Mouse (Mus musculus) urinary bladder, postnatal 25 days (tissue): Measurements from ENCODE around the gene Efs.
"Not testable (repeated sequence)": the region's sequence is repeated elsewhere in the genome, so short reads cannot be mapped to it uniquely, and the experiment has no call there.

ENCODE experiments used
- DNase-seq: peaks from one replicate; pipeline ENCODE4 v3.0.0; 2022; ENCODE audit warnings: low spot score

Gene Efs

DNA sequence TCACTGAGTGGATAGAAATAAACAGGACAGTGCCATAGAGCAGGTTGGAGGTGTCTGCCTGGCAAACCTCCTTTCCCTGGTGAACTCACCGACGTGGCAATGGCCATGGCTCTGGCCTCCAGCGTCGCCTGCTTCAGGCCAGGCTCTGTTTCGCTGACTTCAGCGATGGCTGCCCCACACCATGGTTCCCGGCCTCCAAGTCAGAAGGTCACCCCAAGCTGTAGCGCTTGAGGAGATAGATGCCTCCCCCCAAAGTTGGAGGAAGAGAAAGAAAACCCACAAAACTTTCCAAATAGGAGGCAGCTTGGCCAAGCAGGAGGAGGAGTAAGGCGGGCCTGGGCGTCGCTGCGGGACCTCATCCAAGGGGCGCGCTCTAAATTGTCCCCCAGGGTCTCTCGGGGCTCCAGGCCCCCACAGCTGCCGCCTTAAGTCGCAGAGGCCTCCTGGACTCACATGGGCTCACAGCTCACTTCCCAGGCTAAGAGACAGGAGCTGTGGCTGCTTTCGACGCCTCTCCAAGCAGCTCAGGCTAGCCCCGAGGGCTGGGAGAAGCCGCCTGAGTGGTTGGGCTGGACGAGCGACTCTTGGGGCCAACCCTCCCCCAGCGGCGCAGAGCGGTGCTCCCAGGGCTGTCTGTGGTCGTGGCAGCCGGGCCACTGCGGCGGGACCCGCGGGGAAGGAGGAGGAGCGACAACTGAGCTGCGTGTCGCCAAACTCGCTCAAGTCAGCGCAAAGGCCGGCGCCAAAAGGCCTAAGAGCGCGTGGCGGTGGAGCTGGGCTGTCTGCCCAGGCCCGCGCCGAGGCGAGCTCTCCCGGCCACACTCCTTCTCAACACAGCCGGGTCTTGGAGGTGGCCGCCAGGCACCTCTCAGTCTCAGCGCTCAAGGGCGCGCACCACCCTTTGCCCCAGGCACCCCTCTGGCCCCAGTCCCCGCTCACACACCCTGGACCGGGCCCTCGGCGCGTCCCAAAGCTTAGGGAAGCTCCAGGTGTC is at the start of gene Efs:
Gene Efs (minus strand): TSS at position 778 of the 994 bp plus-strand sequence.
- DNase-seq, result peak; percentile 60

DNA sequence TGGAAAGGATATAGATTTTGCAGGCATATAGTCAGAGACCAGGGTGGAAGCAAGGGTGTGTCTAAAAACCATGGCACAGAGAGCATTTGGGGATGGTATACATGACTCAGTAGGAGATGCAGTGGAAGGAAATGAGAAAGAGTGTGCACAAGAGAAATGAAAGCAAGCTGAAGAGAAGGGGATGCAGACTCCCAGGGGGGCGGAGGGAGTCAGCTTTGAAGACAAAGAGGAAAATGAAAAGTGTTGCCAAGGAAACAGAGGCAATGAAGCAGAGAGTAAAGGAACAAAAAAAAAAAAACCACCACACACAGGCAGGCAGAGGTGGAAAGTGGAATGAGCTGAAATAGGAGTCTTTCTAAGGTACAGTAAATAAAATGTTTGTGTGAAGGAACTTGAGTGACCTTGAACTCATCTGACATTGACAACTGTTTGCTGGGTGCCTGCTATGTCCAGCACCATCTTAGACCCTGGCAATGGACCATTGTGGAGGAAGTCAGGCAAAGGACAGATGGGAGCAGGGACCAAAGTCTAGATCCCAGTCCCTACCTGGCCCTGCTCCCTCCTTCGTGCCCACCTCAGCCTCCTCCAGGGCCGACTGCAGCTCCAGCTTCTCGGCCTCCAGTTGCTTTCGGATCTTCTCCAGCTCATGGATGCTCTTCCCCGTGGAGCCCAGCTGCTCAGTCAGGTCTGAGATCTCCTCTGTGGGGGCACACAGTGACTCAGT is 48.3 kb upstream of the Efs start:
- DNase-seq, result no peak

DNA sequence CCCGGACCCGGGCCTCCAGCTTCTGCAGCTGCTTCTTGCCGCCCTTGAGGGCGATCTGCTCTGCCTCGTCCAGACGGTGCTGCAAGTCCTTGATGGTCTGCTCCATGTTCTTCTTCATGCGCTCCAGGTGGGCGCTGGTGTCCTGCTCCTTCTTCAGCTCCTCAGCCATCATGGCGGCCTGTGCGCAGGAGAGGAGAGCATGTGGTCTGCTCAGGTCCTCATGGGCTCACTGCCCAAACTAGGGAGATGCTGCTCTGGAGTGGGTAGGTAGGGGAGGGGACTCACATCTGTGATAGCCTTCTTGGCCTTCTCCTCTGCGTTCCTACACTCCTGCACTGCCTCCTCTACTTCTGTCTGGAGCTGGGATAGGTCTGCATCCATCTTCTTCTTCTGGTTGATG is 46.9 kb upstream of the Efs start:
- DNase-seq, result not testable (repeated sequence)

GRCm38 (mm10) chr14:54968344-54968743 is 42.4 kb upstream of the Efs start:
- DNase-seq, result no peak

DNA sequence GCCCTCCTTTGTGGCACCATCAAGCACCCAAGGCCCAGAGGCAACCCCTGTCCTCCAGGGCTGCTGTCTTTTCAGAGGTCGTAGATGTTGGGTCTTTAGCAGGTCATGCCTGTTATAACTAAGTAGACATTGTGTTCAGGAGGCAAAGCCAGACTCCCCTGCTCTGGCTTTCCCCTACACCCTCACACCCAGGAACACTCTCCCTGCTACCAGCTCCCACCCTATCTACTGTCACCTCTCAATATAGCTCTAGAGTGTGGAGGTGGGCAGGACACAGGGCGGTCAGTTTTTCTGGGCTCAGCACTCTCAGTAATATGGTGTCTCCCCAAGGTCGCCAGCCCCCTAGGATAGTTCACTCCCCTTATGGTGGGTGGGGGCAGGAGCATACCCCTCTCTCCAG is 41.9 kb upstream of the Efs start:
- no peak for DNase-seq

GRCm38 (mm10) chr14:54966320-54966977 is 40.5 kb upstream of the Efs start, which contains the start of gene Myh6:
Gene Myh6, minus strand, starts transcription at chr14:54966927.
- DNase-seq, result no peak

DNA sequence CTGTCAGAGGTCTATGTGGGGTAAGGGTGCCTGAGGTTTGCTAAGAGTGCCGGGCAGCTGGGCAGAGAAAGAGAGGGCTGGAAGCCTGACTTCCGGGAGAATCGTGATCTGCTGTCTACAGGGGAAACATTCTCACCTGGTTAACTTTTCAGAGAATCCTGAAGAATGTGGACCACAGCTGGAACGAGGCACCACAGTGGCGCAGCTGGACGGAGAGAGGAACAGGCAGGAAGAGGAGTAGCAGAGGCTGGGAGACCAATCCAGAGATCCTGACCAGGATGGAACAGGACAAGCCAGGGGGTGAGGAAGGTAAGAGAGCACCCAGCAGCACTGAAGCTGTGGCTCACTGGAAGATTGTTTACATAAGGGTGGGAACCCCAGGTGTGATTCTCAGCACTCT is 39.7 kb upstream of the Efs start:
- DNase-seq, result no peak

DNA sequence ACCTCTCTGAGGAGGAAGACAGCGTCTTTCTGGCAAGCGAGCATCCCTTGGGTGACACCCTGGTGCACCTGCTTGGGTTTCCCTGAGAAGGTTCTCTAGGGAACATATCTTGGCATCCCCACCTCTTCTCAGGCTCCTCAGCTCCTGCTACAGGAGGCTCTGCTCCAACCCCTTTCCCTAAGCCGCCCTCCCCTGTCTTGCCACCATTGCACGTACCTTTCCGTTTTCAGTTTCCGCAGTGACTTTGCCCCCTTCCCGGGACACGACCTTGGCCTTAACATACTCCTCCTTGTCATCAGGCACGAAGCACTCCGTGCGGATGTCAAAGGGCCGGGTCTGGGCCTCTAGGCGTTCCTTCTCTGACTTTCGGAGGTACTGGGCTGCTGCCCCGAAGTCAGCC is 39.1 kb upstream of the Efs start:
- DNase-seq, result no peak

- DNase-seq, result no peak
Measured at GRCm38 (mm10) chr14:54963727-54964126, 37.8 kb upstream of the Efs start.

GRCm38 (mm10) chr14:54962714-54963113 is 36.8 kb upstream of the Efs start:
- DNase-seq, result no peak

GRCm38 (mm10) chr14:54961487-54961886 is 35.6 kb upstream of the Efs start:
- no peak for DNase-seq

DNA sequence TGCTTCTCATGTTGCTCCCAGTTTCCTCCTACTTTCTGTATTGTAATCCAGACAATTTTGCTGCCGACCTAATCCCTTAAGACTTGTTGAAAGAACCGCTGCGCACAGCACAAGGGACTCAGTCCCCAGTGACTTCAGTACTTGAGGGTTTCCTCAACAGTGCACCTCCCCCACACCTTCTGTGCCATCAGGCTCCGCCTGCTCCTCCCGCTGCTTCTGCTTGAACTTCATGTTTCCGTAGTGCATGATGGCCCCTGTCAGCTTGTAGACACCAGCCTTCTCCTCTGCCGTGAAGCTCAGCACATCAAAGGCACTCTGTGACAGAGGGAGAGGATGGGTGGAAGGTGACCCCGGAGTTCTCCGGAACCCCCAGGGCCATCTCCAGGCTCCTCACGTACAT is 34.8 kb upstream of the Efs start:
- DNase-seq, result no peak

DNA sequence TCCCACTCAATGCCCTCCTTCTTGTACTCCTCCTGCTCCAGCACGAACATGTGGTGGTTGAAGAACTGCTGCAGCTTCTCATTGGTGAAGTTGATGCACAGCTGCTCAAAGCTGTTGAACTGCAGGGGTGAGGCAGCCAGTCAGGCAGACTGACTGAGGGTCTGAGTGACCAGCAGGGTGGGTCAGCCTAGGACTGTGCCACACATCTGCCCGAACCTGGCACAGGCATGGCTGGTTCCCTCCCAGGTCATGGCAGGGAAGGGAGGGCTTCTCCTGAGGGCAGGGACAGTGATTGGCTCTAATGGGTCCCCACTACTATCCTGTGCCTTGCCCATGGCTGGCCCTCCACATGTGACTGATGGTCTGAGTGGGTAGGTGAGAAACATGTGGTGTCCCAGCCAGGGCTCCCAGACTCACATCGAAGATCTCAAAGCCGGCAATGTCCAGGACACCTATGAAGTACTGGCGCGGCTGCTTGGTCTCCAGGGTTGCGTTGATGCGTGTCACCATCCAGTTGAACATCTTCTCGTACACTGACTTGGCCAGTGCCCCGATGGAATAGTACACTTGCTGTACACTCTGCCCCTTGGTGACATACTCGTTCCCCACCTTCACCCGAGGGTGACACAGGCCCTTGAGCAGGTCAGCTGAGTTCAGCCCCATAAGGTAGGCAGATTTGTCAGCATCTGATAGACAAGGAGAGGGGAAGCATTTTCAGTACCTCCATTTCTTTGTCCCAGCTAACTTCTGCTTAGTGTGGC is 34.1 kb upstream of the Efs start:
- DNase-seq, result not testable (repeated sequence)

- DNase-seq, result no peak
Measured at GRCm38 (mm10) chr14:54959197-54959596, 33.3 kb upstream of the Efs start.

DNA sequence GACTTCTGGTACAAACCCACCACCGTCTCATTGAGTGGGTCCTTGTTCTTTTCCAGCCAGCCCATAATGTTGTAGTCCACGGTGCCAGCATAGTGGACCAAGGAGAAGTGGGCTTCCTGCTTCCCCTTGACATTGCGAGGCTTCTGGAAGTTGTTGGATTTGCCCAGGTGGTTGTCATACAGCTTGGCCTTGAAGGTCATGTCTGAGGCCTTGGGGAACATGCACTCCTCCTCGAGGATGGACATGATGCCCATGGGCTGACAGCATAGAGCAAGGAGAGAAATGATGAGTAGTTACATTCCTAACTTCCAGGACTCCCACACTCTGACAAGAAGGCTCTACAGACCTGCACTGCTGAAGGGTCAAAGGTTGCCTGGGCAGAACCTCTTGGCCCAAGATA is 32.6 kb upstream of the Efs start:
- DNase-seq, result no peak

DNA sequence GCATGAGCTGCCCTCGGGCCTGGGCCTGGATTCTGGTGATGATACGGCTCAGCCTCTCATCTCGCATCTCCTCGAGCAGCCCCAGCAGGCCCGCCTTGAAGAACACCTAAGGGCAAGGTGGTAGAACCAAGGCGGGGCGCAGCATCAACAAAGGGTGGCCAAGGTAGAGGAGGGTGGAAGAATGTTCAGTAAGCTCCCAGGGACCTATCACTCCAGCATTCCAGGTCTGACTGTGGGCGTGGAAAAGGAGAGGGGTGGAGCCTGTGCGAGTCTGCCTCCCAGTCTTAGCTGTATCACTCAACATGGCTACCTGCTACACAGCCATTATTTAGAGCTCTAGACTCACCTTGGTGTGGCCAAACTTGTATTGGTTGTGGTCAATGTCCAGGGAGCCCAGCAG is 30.6 kb upstream of the Efs start:
- DNase-seq, result no peak

- no peak for DNase-seq
Measured at GRCm38 (mm10) chr14:54955481-54955880, 29.6 kb upstream of the Efs start.

DNA sequence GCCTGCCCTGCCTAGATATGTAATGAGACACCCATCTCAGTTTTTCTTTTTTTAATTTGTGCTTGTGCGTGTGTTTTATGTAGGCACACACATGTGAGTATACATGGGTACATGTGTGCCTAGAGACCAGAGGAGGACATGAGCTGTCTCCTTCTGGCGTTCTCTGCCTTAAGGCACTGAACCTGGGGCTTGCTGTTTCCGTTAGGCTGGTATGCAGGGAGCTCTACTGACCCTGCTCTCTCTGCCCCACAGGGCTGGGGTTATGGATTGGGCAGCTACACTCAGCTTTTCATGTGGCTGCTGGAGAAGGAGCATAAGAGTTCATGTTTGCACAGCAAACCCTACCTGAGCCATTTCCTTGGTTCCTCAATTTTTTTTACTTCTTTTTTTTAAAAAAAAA is 28.5 kb upstream of the Efs start:
- no peak for DNase-seq

DNA sequence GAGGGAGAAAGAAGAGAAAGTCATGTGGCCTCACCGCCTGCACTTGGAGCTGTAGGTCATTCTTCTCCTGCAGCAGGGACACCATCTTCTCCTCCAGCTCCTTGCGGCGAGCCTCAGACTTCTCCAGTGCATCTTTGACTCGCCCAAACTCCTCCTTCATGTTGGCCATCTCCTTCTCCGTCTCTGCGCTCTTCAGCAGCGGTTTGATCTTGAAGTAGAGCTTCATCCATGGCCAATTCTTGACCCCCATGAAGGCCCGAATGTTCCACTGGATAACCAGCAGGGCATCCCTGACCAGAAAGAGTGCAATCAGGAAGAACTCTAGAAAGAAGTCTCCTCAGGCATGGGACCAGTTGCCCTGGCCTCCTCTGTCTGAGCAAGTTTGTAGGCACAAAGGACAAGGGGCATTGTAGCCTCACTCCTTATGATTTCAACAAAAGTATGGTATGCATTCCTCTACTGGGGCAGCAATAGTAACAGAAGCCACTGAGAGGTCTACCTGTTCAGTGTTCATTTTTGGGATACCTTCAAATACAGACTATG is 27.8 kb upstream of the Efs start:
- no peak for DNase-seq

DNA sequence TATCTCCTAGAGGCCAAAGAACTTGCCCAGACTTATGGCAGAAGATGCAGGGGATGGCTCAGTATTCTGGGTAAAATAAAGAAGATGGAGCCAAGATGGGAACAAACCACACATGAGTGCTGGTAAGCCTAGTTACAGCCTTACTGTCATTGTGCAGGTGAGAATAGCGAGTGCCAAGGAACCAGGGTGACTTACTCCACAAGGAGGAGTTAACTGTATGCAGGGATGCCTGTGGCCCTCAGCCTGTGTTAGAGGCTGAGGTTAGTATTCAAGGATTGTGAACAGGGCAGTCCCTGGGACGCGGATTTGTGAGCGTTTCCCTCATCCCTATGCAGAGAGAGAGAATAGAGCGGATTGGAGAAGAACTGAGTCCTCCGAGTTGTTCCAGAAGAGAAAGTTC is 25.7 kb upstream of the Efs start:
- DNase-seq, result no peak

DNA sequence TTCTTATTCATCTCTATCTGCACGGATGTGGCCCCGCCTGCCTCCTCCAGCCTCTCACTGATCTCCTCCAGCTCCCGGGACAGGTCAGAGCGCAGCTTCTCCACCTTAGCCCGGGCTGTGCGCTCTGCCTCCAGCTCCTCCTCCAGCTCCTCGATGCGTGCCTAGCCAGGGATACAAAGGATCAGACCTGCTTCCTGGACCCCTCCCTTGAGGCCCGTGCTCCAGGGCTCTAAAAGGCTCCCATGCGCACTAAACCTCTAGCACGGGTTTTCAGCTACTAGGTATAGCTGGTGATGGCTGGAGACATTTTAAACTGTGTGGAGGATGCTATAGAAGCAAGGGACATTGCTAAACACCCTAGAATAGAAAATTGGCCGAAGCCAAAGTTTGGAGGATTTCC is 24.6 kb upstream of the Efs start:
- DNase-seq, result no peak

DNA sequence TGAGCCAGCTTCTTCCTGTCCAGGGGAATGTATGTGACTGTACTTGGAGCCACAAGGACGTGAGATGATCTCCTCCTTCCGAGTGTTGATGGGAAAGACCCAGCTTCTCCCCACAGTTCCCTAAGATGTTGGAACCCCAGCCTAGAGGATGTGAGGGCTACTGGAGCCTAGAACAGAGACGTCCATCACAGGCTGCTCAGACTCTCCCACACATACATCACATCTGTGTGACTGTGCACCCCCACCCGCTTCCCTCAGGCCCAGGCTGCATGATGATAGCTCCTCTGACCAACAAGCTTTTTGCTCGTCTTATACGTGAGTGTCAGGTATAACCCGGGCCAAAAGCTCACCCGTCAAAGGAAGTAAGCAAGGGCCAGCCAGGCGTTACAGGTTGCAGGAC is 22.9 kb upstream of the Efs start:
- DNase-seq, result no peak
